Mouse (Mus musculus): Measurements from ENCODE around the gene Kcnq1.

DNA sequence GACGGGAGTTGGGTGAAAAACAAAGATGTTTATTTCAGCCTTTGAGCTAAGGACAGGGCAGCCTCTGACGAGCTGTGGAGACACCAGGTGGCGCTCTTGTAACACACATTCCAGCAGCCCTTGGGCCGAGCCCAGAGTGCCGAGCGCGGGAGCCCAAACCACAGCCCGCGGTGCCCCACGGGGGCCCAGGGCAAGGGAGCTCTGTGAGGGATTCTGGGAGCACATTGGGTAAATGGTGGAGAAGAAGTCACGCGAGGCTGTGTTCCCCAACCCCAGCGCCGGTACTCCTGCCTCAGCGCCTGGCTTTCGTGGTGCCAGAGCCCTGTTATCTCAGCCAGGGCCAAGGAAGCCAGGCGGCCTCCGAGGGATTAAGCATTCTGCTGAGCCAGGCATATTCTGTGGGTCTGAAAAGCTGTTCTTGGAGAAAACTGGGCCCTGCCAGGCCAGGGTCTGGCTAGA is 47.8 kb downstream of the Kcnq1 start:
- TF ChIP-seq CTCF (IDR thresholded peaks at IDR 0.05; ENCODE audit: low read depth) (peak; percentile 97), EP300 (optimal IDR thresholded peaks at IDR 0.05) (no peak)
